Mouse (Mus musculus) ES-Bruce4 (cell line): Measurements from ENCODE around the gene Dlst. TPM values are rescaled to one million over a fixed set of nuclear protein-coding genes. Genes with fewer than 3 reads are reported as not detected.

Experiments
- H3K27ac ChIP-seq: 2 replicates; pipeline ENCODE4 v1.5.1; 2012; ENCODE audit warnings: low read length, inconsistent platforms; ENCODE audit not compliant: insufficient read depth
- H3K27me3 ChIP-seq: 2 replicates; pipeline ENCODE4 v1.6.1; 2012; ENCODE audit warnings: mild to moderate bottlenecking, low read length, inconsistent platforms; ENCODE audit not compliant: control insufficient read depth, poor library complexity, insufficient read depth, severe bottlenecking
- H3K36me3 ChIP-seq: 2 replicates; pipeline ENCODE4 v1.6.1; 2012; ENCODE audit warnings: inconsistent platforms, mild to moderate bottlenecking, low read length, moderate library complexity; ENCODE audit not compliant: control insufficient read depth, poor library complexity, insufficient read depth, severe bottlenecking
- H3K4me1 ChIP-seq: one replicate; pipeline ENCODE4 v1.8.1; 2011; ENCODE audit warnings: low read length; ENCODE audit not compliant: control insufficient read depth, insufficient read depth
- H3K4me3 ChIP-seq: 2 replicates; pipeline ENCODE4 v1.5.1; 2011; ENCODE audit warnings: low read depth, mild to moderate bottlenecking, low read length
- H3K9ac ChIP-seq: 2 replicates; pipeline ENCODE4 v1.6.1; 2012; ENCODE audit warnings: low read depth, mild to moderate bottlenecking, inconsistent platforms; ENCODE audit not compliant: poor library complexity, severe bottlenecking
- H3K9me3 ChIP-seq: replicated peaks from 2 replicates; pipeline ENCODE4 v1.6.1; 2012; ENCODE audit warnings: mild to moderate bottlenecking, low read length, inconsistent platforms; ENCODE audit not compliant: control insufficient read depth, poor library complexity, insufficient read depth, severe bottlenecking
- CTCF ChIP-seq: IDR thresholded peaks from one replicate; pipeline ENCODE4 v1.8.1; 2011; ENCODE audit warnings: low read depth, low read length
- EP300 ChIP-seq: IDR thresholded peaks from 2 replicates; pipeline ENCODE4 v1.6.1; 2011; ENCODE audit warnings: low read depth, low read length; ENCODE audit not compliant: insufficient read depth
- POLR2A ChIP-seq: IDR thresholded peaks from one replicate; pipeline ENCODE4 v1.8.1; 2011; ENCODE audit warnings: low read length; ENCODE audit not compliant: insufficient read depth
- polyA plus RNA-seq: library from polyadenylated mRNA; stranded (reverse); fragments of >200 nt; gene quantifications from 2 replicates; pipeline ENCODE4 v1.2.4, GENCODE M21; 2011; ENCODE audit warnings: low read depth; ENCODE audit not compliant: missing spikeins, insufficient read depth, insufficient read length

Gene Dlst
- polyA plus RNA-seq, 1 experiment: 139 TPM

- Histone ChIP-seq H3K9ac (no peak overlapping the region), H3K27ac (no peak overlapping the region), H3K4me1 (peaks cover 2% of the 10 kb centered on the region), H3K9me3 (no peaks in the 10 kb centered on the region), H3K27me3 (no peaks in the 10 kb centered on the region), H3K36me3 (no peaks in the 10 kb centered on the region), H3K4me3 (no peak overlapping the region)
- no peak for TF ChIP-seq CTCF
- TF ChIP-seq EP300: no peak
- TF ChIP-seq POLR2A: no peak
Measured at GRCm38 (mm10) chr12:85109426-85109825, 1.2 kb upstream of the Dlst start.

- Histone ChIP-seq H3K27ac (no peak overlapping the region), H3K4me3 (peak overlapping the region; percentile 85), H3K9ac (peak overlapping the region; percentile 83), H3K9me3 (no peaks in the 10 kb centered on the region), H3K36me3 (no peaks in the 10 kb centered on the region; the same call in 1 of the 2 replicates), H3K4me1 (no peaks in the 10 kb centered on the region), H3K27me3 (no peaks in the 10 kb centered on the region)
- TF ChIP-seq POLR2A (no peak), CTCF (no peak), EP300 (no peak)
Measured at GRCm38 (mm10) chr12:85110011-85110697, 479 bp upstream of the Dlst start.

- Histone ChIP-seq H3K4me3 (no peak overlapping the region), H3K27me3 (no peaks in the 10 kb centered on the region), H3K9ac (no peak overlapping the region), H3K9me3 (no peaks in the 10 kb centered on the region), H3K27ac (no peak overlapping the region), H3K36me3 (peaks cover 4% of the 10 kb centered on the region), H3K4me1 (no peaks in the 10 kb centered on the region)
- no peak for TF ChIP-seq EP300
- TF ChIP-seq POLR2A: no peak
- no peak for TF ChIP-seq CTCF
Measured at GRCm38 (mm10) chr12:85112550-85113251, 2.1 kb downstream of the Dlst start.

DNA sequence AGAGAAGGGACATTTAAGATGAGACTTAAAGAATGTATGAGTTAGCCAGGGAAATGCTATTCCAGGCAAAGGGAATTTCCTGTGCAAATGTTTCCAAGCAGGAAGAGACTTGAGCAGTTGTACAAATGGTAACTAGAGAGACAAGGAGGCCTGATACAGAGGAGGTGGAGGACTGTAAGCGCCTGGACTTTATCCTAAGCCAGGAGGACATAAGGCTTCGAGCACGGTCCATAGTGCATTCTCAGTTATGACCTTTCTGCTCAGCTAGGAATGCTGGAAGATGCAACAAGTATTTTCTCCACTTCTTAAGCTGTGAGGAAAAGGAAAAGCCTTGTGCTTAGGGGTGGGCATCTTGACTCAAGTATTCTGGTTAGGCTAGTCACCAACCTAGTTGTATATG, 2.7 kb downstream of the Dlst start:
- H3K9ac ChIP-seq: no peak overlapping the region
- H3K4me1 ChIP-seq: no peaks in the 10 kb centered on the region
- H3K27ac ChIP-seq: no peak overlapping the region
- TF ChIP-seq POLR2A (no peak), CTCF (no peak), EP300 (no peak)
- H3K9me3 ChIP-seq: no peaks in the 10 kb centered on the region
- no peak overlapping the region for H3K4me3 ChIP-seq
- H3K27me3 ChIP-seq: no peaks in the 10 kb centered on the region
- peaks cover 8% of the 10 kb centered on the region for H3K36me3 ChIP-seq

DNA sequence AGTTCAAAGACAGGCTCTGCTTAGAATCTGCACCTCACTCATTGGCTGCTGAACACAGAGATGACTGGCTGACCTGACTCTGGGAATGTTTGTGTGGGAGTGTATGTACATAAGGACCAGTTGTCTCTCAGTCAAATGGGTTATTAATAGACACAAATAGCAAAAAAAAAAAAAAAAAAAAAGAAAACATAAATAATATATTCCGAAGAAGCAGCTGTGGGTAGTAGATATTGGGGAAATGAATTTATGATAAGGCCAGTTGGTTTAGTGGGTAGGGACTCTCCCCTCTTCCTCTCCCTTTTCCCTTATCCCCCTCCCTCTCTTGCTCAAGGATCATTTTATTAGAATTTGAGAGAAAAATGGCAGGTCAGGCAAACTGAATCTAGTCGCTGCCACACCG, 3.3 kb downstream of the Dlst start:
- no peaks in the 10 kb centered on the region for H3K4me1 ChIP-seq
- TF ChIP-seq CTCF (no peak), POLR2A (no peak), EP300 (no peak)
- no peak overlapping the region for H3K9ac ChIP-seq
- no peak overlapping the region for H3K27ac ChIP-seq
- no peaks in the 10 kb centered on the region for H3K9me3 ChIP-seq
- H3K27me3 ChIP-seq: no peaks in the 10 kb centered on the region
- no peak overlapping the region for H3K4me3 ChIP-seq
- peaks cover 10% of the 10 kb centered on the region for H3K36me3 ChIP-seq

DNA sequence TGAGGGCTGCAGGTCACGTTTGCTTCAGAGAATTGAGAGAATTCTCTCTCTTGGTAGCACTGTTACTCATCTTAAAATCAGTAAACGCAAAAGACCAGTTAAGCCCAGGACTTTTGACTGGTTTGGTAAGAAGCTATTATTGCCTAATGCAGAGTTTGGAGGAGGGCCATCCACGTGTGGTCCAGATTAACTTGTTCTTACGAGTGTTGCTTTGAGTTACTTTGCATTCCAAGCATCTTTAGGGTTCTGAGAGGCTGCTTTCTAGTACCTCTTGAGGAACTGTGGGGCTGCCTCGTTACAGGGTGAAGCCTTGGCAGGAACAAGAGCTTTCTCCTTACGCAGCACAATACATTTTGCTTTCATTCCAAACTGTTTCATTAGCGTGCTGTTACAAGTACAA, 5.0 kb downstream of the Dlst start:
- no peak overlapping the region for H3K4me3 ChIP-seq
- peaks cover 10% of the 10 kb centered on the region for H3K36me3 ChIP-seq
- no peak for TF ChIP-seq CTCF
- no peak for TF ChIP-seq EP300
- H3K27me3 ChIP-seq: no peaks in the 10 kb centered on the region
- H3K9me3 ChIP-seq: no peaks in the 10 kb centered on the region
- no peak overlapping the region for H3K9ac ChIP-seq
- no peak overlapping the region for H3K27ac ChIP-seq
- H3K4me1 ChIP-seq: no peaks in the 10 kb centered on the region
